Mouse (Mus musculus) embryonic facial prominence, embryonic 11.5 days (tissue): ENCODE measurements around the gene Vbp1. TPM values are rescaled to one million over a fixed set of nuclear protein-coding genes. Genes with fewer than 3 reads are reported as not detected.
"Not testable (repeated sequence)": the region's sequence is repeated elsewhere in the genome, so short reads cannot be mapped to it uniquely, and the experiment has no call there.

Experiments used
- ATAC-seq: fragments of 200-750 bp; cut with Nextera tagmentation; replicated peaks from 2 replicates; pipeline ENCODE4 v1.8.0; 2017; ENCODE audit warnings: low read depth; ENCODE audit not compliant: insufficient number of reproducible peaks, low FRiP score, low TSS enrichment
- DNase-seq: peaks from one replicate; pipeline ENCODE4 v3.0.0-alpha.2; 2015; ENCODE audit warnings: low spot score
- H3K27ac ChIP-seq: fragments of 300-500 bp; sonication (generic); replicated peaks from 2 replicates; pipeline ENCODE4 v1.5.1; 2014; ENCODE audit warnings: mild to moderate bottlenecking, low read depth, low read length, control low read depth
- H3K27me3 ChIP-seq: fragments of 300-500 bp; sonication (generic); 2 replicates; pipeline ENCODE4 v1.6.1; 2014; ENCODE audit warnings: mild to moderate bottlenecking, low read length, moderate library complexity, mixed read lengths; ENCODE audit not compliant: control insufficient read depth, insufficient read depth
- H3K36me3 ChIP-seq: fragments of 300-500 bp; sonication (generic); replicated peaks from 2 replicates; pipeline ENCODE4 v1.6.1; 2014; ENCODE audit warnings: low read depth, mild to moderate bottlenecking, low read length, moderate library complexity, mixed read lengths; ENCODE audit not compliant: control insufficient read depth, insufficient read depth
- H3K4me1 ChIP-seq: fragments of 300-500 bp; sonication (generic); 2 replicates; pipeline ENCODE4 v1.6.1; 2014; ENCODE audit warnings: low read length, mixed read lengths; ENCODE audit not compliant: control insufficient read depth, insufficient read depth
- H3K4me2 ChIP-seq: fragments of 300-500 bp; sonication (generic); 2 replicates; pipeline ENCODE4 v1.6.1; 2014; ENCODE audit warnings: low read depth, mild to moderate bottlenecking, control low read depth, low read length, moderate library complexity
- H3K4me3 ChIP-seq: fragments of 300-500 bp; sonication (generic); 2 replicates; pipeline ENCODE4 v1.5.1; 2014; ENCODE audit warnings: low read depth, low read length, control low read depth
- H3K9ac ChIP-seq: fragments of 300-500 bp; sonication (generic); replicated peaks from 2 replicates; pipeline ENCODE4 v1.6.1; 2014; ENCODE audit warnings: mild to moderate bottlenecking, control low read depth, low read length
- H3K9me3 ChIP-seq: fragments of 300-500 bp; sonication (generic); replicated peaks from 2 replicates; pipeline ENCODE4 v1.6.1; 2016; ENCODE audit warnings: mild to moderate bottlenecking, low read length, inconsistent platforms, mixed read lengths; ENCODE audit not compliant: control insufficient read depth
- WGBS: fragments of 180-500 bp; shearing (Covaris S2); extraction: QIAGEN DNeasy Blood & Tissue Kit; methylation state at CpG from one replicate; pipeline ENCODE4 v1.1.7; 2014; 5-methylcytosine and 5-hydroxymethylcytosine counted together
- polyA plus RNA-seq: library from polyadenylated mRNA; unstranded; fragments of >200 nt; fragmentation: Nextera tagmentation; extraction: Ambion mirVana; gene quantifications from 2 replicates; pipeline ENCODE4 v1.2.1, GENCODE M21; 2014

The Vbp1 gene
- polyA plus RNA-seq, result 212 and 232 TPM in 2 replicates

- Histone ChIP-seq H3K4me1 (no peaks in the 10 kb centered on the region), H3K4me3 (peak within 1 kb of the TSS; percentile 55), H3K4me2 (peak within 1 kb of the TSS; percentile 23; the same call in 1 of the 2 replicates), H3K27ac (peak within 1 kb of the TSS; percentile 76), H3K9me3 (no peaks in the 10 kb centered on the region), H3K9ac (peak within 1 kb of the TSS; percentile 58), H3K36me3 (no peaks in the 10 kb centered on the region), H3K27me3 (no peaks in the 10 kb centered on the region)
- WGBS, result 11% methylated on average over 37 of the region's 37 CpGs
- DNase-seq, result peak; percentile 88
- peak; percentile 99 for ATAC-seq
Observed at GRCm38 (mm10) chrX:75514179-75514972, at the start of gene Vbp1. TSS of gene Vbp1 (plus strand) at chrX:75514299.

- H3K36me3 ChIP-seq, H3K9me3 ChIP-seq, H3K27ac ChIP-seq, H3K27me3 ChIP-seq, H3K9ac ChIP-seq, H3K4me1 ChIP-seq: not testable (repeated sequence)
- WGBS, result 20% methylated on average over 37 of the region's 37 CpGs
- Histone ChIP-seq H3K4me2 (peak overlapping the region; percentile 33), H3K4me3 (peak overlapping the region; percentile 22)
- DNase-seq (peak; percentile 62), ATAC-seq (peak; percentile 67)
Observed at GRCm38 (mm10) chrX:75475182-75475644, 38.9 kb upstream of the Vbp1 start.

- H3K4me1 ChIP-seq, result no peaks in the 10 kb centered on the region
- ATAC-seq, result no peak
Observed at GRCm38 (mm10) chrX:75489886-75490285, 24.2 kb upstream of the Vbp1 start.

GRCm38 (mm10) chrX:75513787-75514178, 316 bp upstream of the Vbp1 start:
- no peak for DNase-seq
- Histone ChIP-seq H3K4me3 (no peak overlapping the region; the same call in 1 of the 2 replicates), H3K36me3 (no peaks in the 10 kb centered on the region), H3K4me1 (no peaks in the 10 kb centered on the region), H3K27me3 (no peaks in the 10 kb centered on the region), H3K9ac (no peak overlapping the region), H3K4me2 (peak overlapping the region; percentile 23; the same call in 1 of the 2 replicates), H3K27ac (no peak overlapping the region), H3K9me3 (no peaks in the 10 kb centered on the region)
- 37% methylated on average over 3 of the region's 3 CpGs for WGBS
- ATAC-seq, result peak; percentile 64

More at GRCm38 (mm10) chrX:75489886-75490285, 24.2 kb upstream of the Vbp1 start:
- no peak overlapping the region for H3K27ac ChIP-seq
- H3K4me2 ChIP-seq, result no peak overlapping the region
- H3K4me3 ChIP-seq, result no peak overlapping the region
- 63% methylated on average over 1 of the region's 1 CpGs for WGBS
- no peak overlapping the region for H3K9ac ChIP-seq
- H3K27me3 ChIP-seq, result no peaks in the 10 kb centered on the region
- no peaks in the 10 kb centered on the region for H3K9me3 ChIP-seq
- H3K36me3 ChIP-seq, result no peaks in the 10 kb centered on the region
- DNase-seq, result no peak

GRCm38 (mm10) chrX:75577582-75578324, 63.7 kb downstream of the Vbp1 start, which contains the start of gene Rab39b:
TSS of gene Rab39b (minus strand) at chrX:75578231.
- no peaks in the 10 kb centered on the region for H3K4me1 ChIP-seq
- H3K27ac ChIP-seq, result no peak within 1 kb of the TSS
- no peaks in the 10 kb centered on the region for H3K36me3 ChIP-seq
- H3K9me3 ChIP-seq, result no peaks in the 10 kb centered on the region
- DNase-seq (peak; percentile 57), ATAC-seq (peak; percentile 85)
- WGBS, result 19% methylated on average over 41 of the region's 41 CpGs
- peak within 1 kb of the TSS; percentile 60 for H3K9ac ChIP-seq
- H3K4me2 ChIP-seq, result peak within 1 kb of the TSS; percentile 53
- no peaks in the 10 kb centered on the region for H3K27me3 ChIP-seq
- H3K4me3 ChIP-seq, result peak within 1 kb of the TSS; percentile 53

- no peak overlapping the region for H3K4me2 ChIP-seq
- WGBS, result 81% methylated on average over 2 of the region's 2 CpGs
- H3K27me3 ChIP-seq, result no peaks in the 10 kb centered on the region
- no peaks in the 10 kb centered on the region for H3K4me1 ChIP-seq
- no peak overlapping the region for H3K27ac ChIP-seq
- ATAC-seq (no peak), DNase-seq (no peak)
- H3K9me3 ChIP-seq, result no peaks in the 10 kb centered on the region
- no peak overlapping the region for H3K4me3 ChIP-seq
- no peaks in the 10 kb centered on the region for H3K36me3 ChIP-seq
- H3K9ac ChIP-seq, result no peak overlapping the region
Observed at GRCm38 (mm10) chrX:75578539-75578938, 64.4 kb downstream of the Vbp1 start.
